Mouse (Mus musculus): ENCODE measurements around the gene Zgrf1. TPM values are rescaled to one million over a fixed set of nuclear protein-coding genes. Genes with fewer than 3 reads are reported as not detected.

Zgrf1 gene
- polyA plus RNA-seq, 1 experiment from 2014 or later = 3.6 TPM

DNA sequence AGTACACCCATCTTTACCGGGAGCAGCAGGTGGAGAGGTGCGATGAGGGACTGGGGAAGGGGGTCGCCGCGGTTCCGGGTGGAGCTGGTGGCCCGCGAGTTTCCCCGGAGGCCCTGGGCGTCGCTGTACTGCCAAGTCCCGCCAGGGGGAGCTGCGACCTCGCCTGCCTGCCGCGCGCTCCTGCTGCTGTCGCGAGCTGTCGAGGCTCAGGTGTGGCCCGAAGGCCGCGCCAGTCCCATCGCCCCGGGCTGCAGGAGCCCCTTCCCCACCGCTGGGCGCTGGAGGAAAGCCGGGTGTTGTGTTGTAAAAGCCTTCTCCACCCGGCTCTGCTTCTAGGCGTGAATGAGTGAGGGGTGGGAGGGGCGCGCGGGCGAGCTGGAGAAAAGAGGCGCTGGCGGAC is 72.0 kb downstream of the Zgrf1 start:
- peak overlapping the region; percentile 42 for H3K4me3 ChIP-seq (ENCODE audit: low read length)
- H3K9ac ChIP-seq (ENCODE audit: low read depth, low read length) = 0 out of 2 replicates have a peak overlapping the region, but pooled peaks have one; percentile 21
- peaks cover 31% of the 10 kb centered on the region for H3K27me3 ChIP-seq (replicated peaks; ENCODE audit: control insufficient read depth, insufficient read depth, low read length)
- under 1% methylated on average over 36 of the region's 36 CpGs for WGBS
- H3K36me3 ChIP-seq (ENCODE audit: control insufficient read depth, insufficient read depth, low read length) = no peaks in the 10 kb centered on the region
- ATAC-seq = peak; percentile 72
- H3K4me1 ChIP-seq (ENCODE audit: control insufficient read depth, insufficient read depth, low read length) = peaks cover 6% of the 10 kb centered on the region; the same call in 1 of the 2 replicates
- H3K9me3 ChIP-seq (ENCODE audit: control insufficient read depth, low read length) = no peaks in the 10 kb centered on the region
- H3K4me2 ChIP-seq (ENCODE audit: low read depth, low read length) = peak overlapping the region; percentile 75
- no peak overlapping the region for H3K27ac ChIP-seq (ENCODE audit: low read length)

- H3K27me3 ChIP-seq (replicated peaks; ENCODE audit: control insufficient read depth, insufficient read depth, low read length) = peaks cover 33% of the 10 kb centered on the region
- ATAC-seq = 0 out of 2 replicates have a peak, but pooled peaks have one; percentile 16
Measured at GRCm38 (mm10) chr3:127625701-127626399, 72.6 kb downstream of the Zgrf1 start.

DNA sequence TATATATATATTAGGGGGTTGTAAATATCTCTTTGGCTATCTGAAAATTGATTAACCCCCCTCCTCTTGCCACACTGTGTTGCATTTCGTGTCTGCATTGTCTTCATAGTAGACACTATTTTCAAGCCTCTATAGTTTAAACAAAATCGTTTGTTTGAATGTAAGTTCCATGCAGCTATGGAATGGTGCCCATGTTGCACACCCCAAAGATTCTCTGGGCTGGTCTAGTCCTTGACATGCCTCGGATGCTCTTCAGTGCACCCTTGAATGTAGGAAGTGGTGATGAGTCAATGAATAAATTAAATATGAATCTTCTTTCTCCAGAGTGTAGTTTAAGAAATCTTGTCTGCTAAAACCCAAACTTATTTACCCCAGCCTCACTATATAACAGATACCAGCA is 73.2 kb downstream of the Zgrf1 start:
- H3K9ac ChIP-seq (ENCODE audit: low read depth, low read length) = no peak overlapping the region
- 9% methylated on average over 3 of the region's 3 CpGs for WGBS
- no peak for ATAC-seq
- H3K9me3 ChIP-seq (ENCODE audit: control insufficient read depth, low read length) = no peaks in the 10 kb centered on the region
- H3K27me3 ChIP-seq (replicated peaks; ENCODE audit: control insufficient read depth, insufficient read depth, low read length) = peaks cover 36% of the 10 kb centered on the region
- no peak overlapping the region for H3K4me3 ChIP-seq (ENCODE audit: low read length)
- no peaks in the 10 kb centered on the region for H3K36me3 ChIP-seq (ENCODE audit: control insufficient read depth, insufficient read depth, low read length)
- no peak overlapping the region for H3K4me2 ChIP-seq (ENCODE audit: low read depth, low read length)
- H3K4me1 ChIP-seq (ENCODE audit: control insufficient read depth, insufficient read depth, low read length) = peaks cover 6% of the 10 kb centered on the region; the same call in 1 of the 2 replicates
- H3K27ac ChIP-seq (ENCODE audit: low read length) = no peak overlapping the region

More at GRCm38 (mm10) chr3:127625701-127626399, 72.6 kb downstream of the Zgrf1 start:
- no peaks in the 10 kb centered on the region for H3K9me3 ChIP-seq (ENCODE audit: control insufficient read depth, low read length)
- peaks cover 6% of the 10 kb centered on the region; the same call in 1 of the 2 replicates for H3K4me1 ChIP-seq (ENCODE audit: control insufficient read depth, insufficient read depth, low read length)
- H3K4me3 ChIP-seq (ENCODE audit: low read length) = peak overlapping the region; percentile 42
- no peak overlapping the region for H3K27ac ChIP-seq (ENCODE audit: low read length)
- peak overlapping the region; percentile 75 for H3K4me2 ChIP-seq (ENCODE audit: low read depth, low read length)
- H3K9ac ChIP-seq (ENCODE audit: low read depth, low read length) = 0 out of 2 replicates have a peak overlapping the region, but pooled peaks have one; percentile 21
- H3K36me3 ChIP-seq (ENCODE audit: control insufficient read depth, insufficient read depth, low read length) = no peaks in the 10 kb centered on the region
- 1% methylated on average over 28 of the region's 28 CpGs for WGBS

GRCm38 (mm10) chr3:127627151-127627955 is 74.1 kb downstream of the Zgrf1 start:
- H3K4me1 ChIP-seq (ENCODE audit: control insufficient read depth, insufficient read depth, low read length) = peaks cover 9% of the 10 kb centered on the region
- no peak overlapping the region for H3K4me2 ChIP-seq (ENCODE audit: low read depth, low read length)
- peaks cover 45% of the 10 kb centered on the region for H3K27me3 ChIP-seq (replicated peaks; ENCODE audit: control insufficient read depth, insufficient read depth, low read length)
- WGBS = 2% methylated on average over 28 of the region's 28 CpGs
- H3K27ac ChIP-seq (ENCODE audit: low read length) = no peak overlapping the region
- H3K4me3 ChIP-seq (ENCODE audit: low read length) = no peak overlapping the region
- H3K9me3 ChIP-seq (ENCODE audit: control insufficient read depth, low read length) = no peaks in the 10 kb centered on the region
- no peak for ATAC-seq
- H3K36me3 ChIP-seq (ENCODE audit: control insufficient read depth, insufficient read depth, low read length) = no peaks in the 10 kb centered on the region
- no peak overlapping the region for H3K9ac ChIP-seq (ENCODE audit: low read depth, low read length)

GRCm38 (mm10) chr3:127627956-127628310 is 74.6 kb downstream of the Zgrf1 start:
- Histone ChIP-seq H3K36me3 (ENCODE audit: control insufficient read depth, insufficient read depth, low read length) (no peaks in the 10 kb centered on the region), H3K27me3 (replicated peaks; ENCODE audit: control insufficient read depth, insufficient read depth, low read length) (peaks cover 48% of the 10 kb centered on the region), H3K9me3 (ENCODE audit: control insufficient read depth, low read length) (no peaks in the 10 kb centered on the region), H3K4me3 (ENCODE audit: low read length) (no peak overlapping the region), H3K9ac (ENCODE audit: low read depth, low read length) (no peak overlapping the region), H3K4me1 (ENCODE audit: control insufficient read depth, insufficient read depth, low read length) (peaks cover 15% of the 10 kb centered on the region), H3K4me2 (ENCODE audit: low read depth, low read length) (no peak overlapping the region), H3K27ac (ENCODE audit: low read length) (no peak overlapping the region)
- WGBS = 2% methylated on average over 9 of the region's 9 CpGs
- ATAC-seq = no peak

DNA sequence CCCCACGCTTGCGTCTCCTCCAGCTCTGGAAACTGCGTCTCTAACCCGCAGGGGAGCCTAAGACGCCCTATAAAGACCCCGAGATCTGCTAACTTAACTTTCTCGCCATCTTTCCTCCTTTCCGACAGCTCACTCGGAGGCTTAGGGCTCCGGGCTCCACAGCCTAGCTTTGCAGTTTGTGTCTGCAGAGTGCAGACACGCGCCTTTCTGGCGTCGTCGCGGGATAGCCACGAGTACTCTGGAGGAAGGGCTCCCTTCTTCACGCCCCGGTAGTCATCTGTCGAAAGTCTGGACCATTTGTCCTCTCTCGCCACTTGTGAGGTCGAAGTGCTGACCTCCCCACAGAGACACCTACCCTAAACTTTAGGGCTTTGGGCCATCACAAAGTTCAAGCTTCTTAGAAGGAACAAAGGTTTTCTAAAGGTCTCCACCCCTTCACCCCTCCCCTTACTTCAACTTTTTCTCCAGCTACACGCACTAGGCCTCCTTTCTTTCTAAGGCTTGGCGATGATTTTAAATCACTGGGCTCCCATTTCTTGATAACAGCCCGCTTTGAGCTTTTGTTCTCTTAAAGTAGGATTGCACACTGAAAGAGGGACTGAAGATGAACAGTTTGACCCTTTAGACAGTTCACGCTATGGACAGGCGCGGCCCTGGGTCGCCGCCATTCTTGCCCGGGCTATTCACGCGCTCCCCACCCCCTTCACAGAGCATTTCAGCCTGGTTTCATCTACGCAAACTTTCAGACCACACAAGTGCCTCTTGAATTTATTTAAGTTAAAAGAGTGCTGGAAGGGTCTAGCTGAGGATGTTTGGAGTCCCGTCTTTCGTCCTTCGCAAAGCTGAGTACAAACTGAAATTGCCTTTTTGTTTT is 75.3 kb downstream of the Zgrf1 start:
- H3K4me3 ChIP-seq (ENCODE audit: low read length) = no peak overlapping the region
- WGBS = 3% methylated on average over 37 of the region's 37 CpGs
- no peak for ATAC-seq

GRCm38 (mm10) chr3:127630190-127630589 is 76.9 kb downstream of the Zgrf1 start:
- Histone ChIP-seq H3K27me3 (replicated peaks; ENCODE audit: control insufficient read depth, insufficient read depth, low read length) (peaks cover 63% of the 10 kb centered on the region), H3K4me2 (ENCODE audit: low read depth, low read length) (no peak overlapping the region), H3K27ac (ENCODE audit: low read length) (no peak overlapping the region), H3K9me3 (ENCODE audit: control insufficient read depth, low read length) (no peaks in the 10 kb centered on the region), H3K4me3 (ENCODE audit: low read length) (no peak overlapping the region), H3K9ac (ENCODE audit: low read depth, low read length) (no peak overlapping the region), H3K36me3 (ENCODE audit: control insufficient read depth, insufficient read depth, low read length) (no peaks in the 10 kb centered on the region), H3K4me1 (ENCODE audit: control insufficient read depth, insufficient read depth, low read length) (peaks cover 30% of the 10 kb centered on the region)
- WGBS = 15% methylated on average over 1 of the region's 1 CpGs
- ATAC-seq = no peak

More for the DNA sequence above, 75.3 kb downstream of the Zgrf1 start:
- Histone ChIP-seq H3K9me3 (ENCODE audit: control insufficient read depth, low read length) (no peaks in the 10 kb centered on the region), H3K36me3 (ENCODE audit: control insufficient read depth, insufficient read depth, low read length) (no peaks in the 10 kb centered on the region), H3K4me2 (ENCODE audit: low read depth, low read length) (no peak overlapping the region), H3K4me1 (ENCODE audit: control insufficient read depth, insufficient read depth, low read length) (peaks cover 21% of the 10 kb centered on the region), H3K9ac (ENCODE audit: low read depth, low read length) (no peak overlapping the region), H3K27ac (ENCODE audit: low read length) (no peak overlapping the region), H3K27me3 (replicated peaks; ENCODE audit: control insufficient read depth, insufficient read depth, low read length) (peaks cover 54% of the 10 kb centered on the region)

DNA sequence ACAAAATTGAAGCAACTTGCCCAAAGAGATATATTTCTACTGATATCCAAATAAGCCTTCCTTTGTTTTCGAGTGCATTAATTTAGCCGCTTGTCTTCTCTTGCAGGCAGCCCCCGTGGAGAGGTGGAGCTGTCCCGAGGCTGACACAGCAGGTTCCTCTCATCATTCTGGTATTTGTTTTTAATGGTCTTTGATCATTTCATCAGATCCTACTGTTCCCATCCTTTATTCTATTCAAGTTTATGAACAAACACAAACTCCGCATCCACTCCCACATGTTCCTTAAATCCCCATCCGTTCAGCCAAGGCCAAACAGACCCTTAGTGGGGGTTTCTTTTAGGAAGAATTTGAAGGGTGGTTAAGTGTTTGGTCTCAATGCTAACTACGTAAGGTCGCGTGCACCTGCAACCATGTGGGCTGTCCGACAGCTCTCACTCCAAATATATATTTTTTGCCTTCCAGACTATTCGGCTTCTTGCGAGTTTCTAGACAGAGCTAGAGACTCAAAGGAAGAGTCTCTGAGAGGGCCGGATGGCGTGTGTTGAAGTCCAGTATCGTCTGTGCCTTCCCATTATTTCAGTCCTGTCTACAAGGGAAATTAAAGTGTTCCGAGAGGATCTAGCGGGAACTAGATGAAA is 77.6 kb downstream of the Zgrf1 start:
- no peak overlapping the region for H3K9ac ChIP-seq (ENCODE audit: low read depth, low read length)
- peaks cover 60% of the 10 kb centered on the region for H3K27me3 ChIP-seq (replicated peaks; ENCODE audit: control insufficient read depth, insufficient read depth, low read length)
- WGBS = 5% methylated on average over 17 of the region's 17 CpGs
- ATAC-seq = no peak
- no peak overlapping the region for H3K4me3 ChIP-seq (ENCODE audit: low read length)
- H3K36me3 ChIP-seq (ENCODE audit: control insufficient read depth, insufficient read depth, low read length) = no peaks in the 10 kb centered on the region
- H3K27ac ChIP-seq (ENCODE audit: low read length) = no peak overlapping the region
- H3K4me1 ChIP-seq (ENCODE audit: control insufficient read depth, insufficient read depth, low read length) = peaks cover 28% of the 10 kb centered on the region
- no peaks in the 10 kb centered on the region for H3K9me3 ChIP-seq (ENCODE audit: control insufficient read depth, low read length)
- H3K4me2 ChIP-seq (ENCODE audit: low read depth, low read length) = no peak overlapping the region
